8 mouse cellular contexts compared by ENCODE assay signal in the genomic region with DNA sequence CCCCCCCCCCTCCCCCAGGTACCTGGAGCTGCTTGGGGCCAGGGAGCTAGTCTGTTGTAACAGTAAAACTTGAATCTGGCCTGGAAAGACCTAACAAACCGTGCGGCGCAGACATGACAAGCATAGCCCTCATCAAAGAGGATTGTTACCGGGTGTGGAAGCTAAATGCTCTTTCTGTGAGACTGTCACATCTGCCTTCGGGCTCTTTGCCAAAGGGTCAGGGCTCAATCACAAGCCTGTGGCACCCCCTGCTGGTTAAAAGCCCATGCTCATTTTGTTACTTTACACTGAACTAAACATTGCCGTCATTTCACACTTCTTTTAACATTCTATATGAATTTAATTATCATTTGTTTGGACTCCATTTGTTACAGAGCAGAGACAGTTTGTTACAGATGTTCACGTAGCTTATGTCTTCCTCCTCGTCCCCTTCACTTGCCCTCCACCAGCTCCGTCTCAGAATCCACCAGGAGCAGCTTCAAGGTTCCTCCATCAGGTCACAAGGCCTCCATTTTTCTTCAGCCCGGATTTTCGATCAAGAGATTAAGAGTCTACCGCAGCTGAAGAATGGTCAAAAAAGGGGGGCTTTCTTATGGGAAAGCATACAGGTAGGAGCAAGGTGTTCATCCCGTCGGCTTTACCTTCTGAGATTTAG.
DNase-seq lines count a peak whose midpoint lies in the region; ATAC-seq lines count a peak whose summit lies in the region.

No protein-coding gene starts in this region.

- peak overlapping the region; percentile 16; the same call in 1 of the 2 replicates for H3K9ac ChIP-seq in embryonic facial prominence, embryonic 13.5 days
- H3K9ac ChIP-seq in heart, embryonic 16.5 days (ENCODE audit: low read length): peak overlapping the region; percentile 43
- H3K9ac ChIP-seq in liver, embryonic 11.5 days (ENCODE audit: low read depth, low read length): no peak overlapping the region
- H3K9ac ChIP-seq in neural tube, embryonic 13.5 days: peak overlapping the region; percentile 69

- no peaks in the 10 kb centered on the region for H3K9me3 ChIP-seq in embryonic facial prominence, embryonic 13.5 days
- H3K9me3 ChIP-seq in heart, embryonic 16.5 days (replicated peaks; ENCODE audit: control insufficient read depth, low read length): no peaks in the 10 kb centered on the region
- H3K9me3 ChIP-seq in liver, embryonic 11.5 days (ENCODE audit: control insufficient read depth, low read length): no peaks in the 10 kb centered on the region
- no peaks in the 10 kb centered on the region for H3K9me3 ChIP-seq in neural tube, embryonic 13.5 days

- peak overlapping the region; percentile 60 for H3K4me2 ChIP-seq in embryonic facial prominence, embryonic 13.5 days
- H3K4me2 ChIP-seq in heart, embryonic 16.5 days (ENCODE audit: low read depth, low read length): peak overlapping the region; percentile 82
- peak overlapping the region; percentile 40 for H3K4me2 ChIP-seq in liver, embryonic 11.5 days
- H3K4me2 ChIP-seq in neural tube, embryonic 13.5 days: peak overlapping the region; percentile 66

- no peak overlapping the region for H3K27ac ChIP-seq in embryonic facial prominence, embryonic 13.5 days
- H3K27ac ChIP-seq in heart, embryonic 16.5 days (ENCODE audit: low read length): no peak overlapping the region
- H3K27ac ChIP-seq in liver, embryonic 11.5 days (ENCODE audit: low read depth, low read length): no peak overlapping the region
- H3K27ac ChIP-seq in neural tube, embryonic 13.5 days (replicated peaks): peak overlapping the region; percentile 67

- DNase-seq in 416B (ENCODE audit: low read depth): peak; percentile 68
- peak; percentile 78 to 81 for DNase-seq in adrenal gland, postnatal 36 days
- peak; percentile 71 to 87 for DNase-seq in kidney, postnatal 25 days
- peak; percentile 48 for DNase-seq in liver, embryonic 11.5 days (ENCODE audit: low spot score)
- DNase-seq in thymus, postnatal 25 days: peak; percentile 11

- 9% methylated on average over 14 of the region's 14 CpGs for WGBS in embryonic facial prominence, embryonic 13.5 days
- WGBS in heart, embryonic 16.5 days: 10% methylated on average over 14 of the region's 14 CpGs
- WGBS in liver, embryonic 11.5 days: 14% methylated on average over 14 of the region's 14 CpGs
- WGBS in neural tube, embryonic 13.5 days: 11% methylated on average over 14 of the region's 14 CpGs

- peak overlapping the region; percentile 34 for H3K4me3 ChIP-seq in embryonic facial prominence, embryonic 13.5 days
- H3K4me3 ChIP-seq in heart, embryonic 16.5 days (ENCODE audit: low read length): peak overlapping the region; percentile 47
- H3K4me3 ChIP-seq in liver, embryonic 11.5 days (ENCODE audit: low read depth, low read length): no peak overlapping the region
- peak overlapping the region; percentile 37 for H3K4me3 ChIP-seq in neural tube, embryonic 13.5 days

- H3K4me1 ChIP-seq in embryonic facial prominence, embryonic 13.5 days: peaks cover 4% of the 10 kb centered on the region; the same call in 1 of the 2 replicates
- peaks cover 8% of the 10 kb centered on the region for H3K4me1 ChIP-seq in heart, embryonic 16.5 days (ENCODE audit: control insufficient read depth, insufficient read depth, low read length)
- no peaks in the 10 kb centered on the region for H3K4me1 ChIP-seq in liver, embryonic 11.5 days (replicated peaks; ENCODE audit: control insufficient read depth, insufficient read depth, low read length)
- peaks cover 30% of the 10 kb centered on the region for H3K4me1 ChIP-seq in neural tube, embryonic 13.5 days (replicated peaks)

- peaks cover 56% of the 10 kb centered on the region for H3K27me3 ChIP-seq in embryonic facial prominence, embryonic 13.5 days
- peaks cover 17% of the 10 kb centered on the region for H3K27me3 ChIP-seq in heart, embryonic 16.5 days (ENCODE audit: control insufficient read depth, insufficient read depth, low read length)
- H3K27me3 ChIP-seq in liver, embryonic 11.5 days (replicated peaks; ENCODE audit: control insufficient read depth, insufficient read depth, low read length): no peaks in the 10 kb centered on the region
- H3K27me3 ChIP-seq in neural tube, embryonic 13.5 days: peaks cover 21% of the 10 kb centered on the region

- peak; percentile 72; the same call in 1 of the 2 replicates for ATAC-seq in embryonic facial prominence, embryonic 13.5 days (ENCODE audit: insufficient number of reproducible peaks, insufficient read depth, low FRiP score, low TSS enrichment, low read depth)
- peak; percentile 37 for ATAC-seq in heart, embryonic 16.5 days (replicated peaks; ENCODE audit: extremely low read depth, insufficient read depth, low FRiP score)
- 0 out of 2 replicates have a peak, but pooled peaks have one; percentile 31 for ATAC-seq in liver, embryonic 11.5 days (replicated peaks; ENCODE audit: low FRiP score)
- peak; percentile 92 for ATAC-seq in neural tube, embryonic 13.5 days (ENCODE audit: low read depth)

- no peaks in the 10 kb centered on the region for H3K36me3 ChIP-seq in embryonic facial prominence, embryonic 13.5 days
- no peaks in the 10 kb centered on the region for H3K36me3 ChIP-seq in heart, embryonic 16.5 days (ENCODE audit: control insufficient read depth, insufficient read depth)
- no peaks in the 10 kb centered on the region for H3K36me3 ChIP-seq in liver, embryonic 11.5 days (ENCODE audit: control insufficient read depth, insufficient read depth, low read length)
- no peaks in the 10 kb centered on the region for H3K36me3 ChIP-seq in neural tube, embryonic 13.5 days

Comparison
In these comparisons a context has a peak if more than half of its experiments do, and no peak if none do; other contexts are left out.
1. DNase-seq: peak in every context shown above with its lines; median percentile 80 in adrenal gland, postnatal 36 days; 79 in kidney, postnatal 25 days; 68 in 416B; 48 in liver, embryonic 11.5 days; 11 in thymus, postnatal 25 days.
2. ATAC-seq: peak in every context shown above with its lines; median percentile 92 in neural tube, embryonic 13.5 days; 72 in embryonic facial prominence, embryonic 13.5 days; 37 in heart, embryonic 16.5 days; 31 in liver, embryonic 11.5 days.